Mouse (Mus musculus) kidney, postnatal 0 days (tissue): ENCODE data around the gene Slc38a2. TPM values are rescaled to one million over a fixed set of nuclear protein-coding genes. Genes with fewer than 3 reads are reported as not detected.

Experiments used
- ATAC-seq: fragments of 200-750 bp; cut with Nextera tagmentation; replicated peaks from 2 replicates; pipeline ENCODE4 v1.8.0; 2017; ENCODE audit warnings: low read depth, moderate number of reproducible peaks, moderate TSS enrichment, moderate library complexity; ENCODE audit not compliant: low FRiP score
- DNase-seq: peaks from one replicate; pipeline ENCODE4 v3.0.0-alpha.2; 2016; ENCODE audit warnings: low spot score
- H3K27ac ChIP-seq: fragments of 300-500 bp; sonication (generic); 2 replicates; pipeline ENCODE4 v1.5.1; 2014; ENCODE audit warnings: mild to moderate bottlenecking
- H3K27me3 ChIP-seq: fragments of 300-500 bp; sonication (generic); 2 replicates; pipeline ENCODE4 v1.6.1; 2014; ENCODE audit warnings: low read length, mixed read lengths; ENCODE audit not compliant: insufficient read depth
- H3K36me3 ChIP-seq: fragments of 300-500 bp; sonication (generic); 2 replicates; pipeline ENCODE4 v1.6.1; 2014; ENCODE audit warnings: low read length, mixed read lengths; ENCODE audit not compliant: insufficient read depth
- H3K4me1 ChIP-seq: fragments of 300-500 bp; sonication (generic); replicated peaks from 2 replicates; pipeline ENCODE4 v1.6.1; 2014; ENCODE audit warnings: antibody characterized with exemption, low read length, mixed read lengths; ENCODE audit not compliant: insufficient read depth
- H3K4me2 ChIP-seq: fragments of 300-500 bp; sonication (generic); 2 replicates; pipeline ENCODE4 v1.6.1; 2014; ENCODE audit warnings: mild to moderate bottlenecking, low read length, moderate library complexity, mixed read lengths
- H3K4me3 ChIP-seq: fragments of 300-500 bp; sonication (generic); replicated peaks from 2 replicates; pipeline ENCODE4 v1.5.1; 2014; ENCODE audit warnings: low read depth, low read length
- H3K9ac ChIP-seq: fragments of 300-500 bp; sonication (generic); 2 replicates; pipeline ENCODE4 v1.6.1; 2014; ENCODE audit warnings: low read depth, low read length
- H3K9me3 ChIP-seq: fragments of 300-500 bp; sonication (generic); replicated peaks from 2 replicates; pipeline ENCODE4 v1.6.1; 2016; ENCODE audit warnings: low read length, inconsistent platforms, mixed read lengths
- CTCF ChIP-seq: IDR thresholded peaks from 2 replicates; pipeline ENCODE4 v1.5.1; 2016; ENCODE audit warnings: antibody characterized with exemption, low read depth, mild to moderate bottlenecking, moderate library complexity
- WGBS: fragments of 180-500 bp; shearing (Covaris S2); extraction: QIAGEN DNeasy Blood & Tissue Kit; methylation state at CpG from one replicate; pipeline ENCODE4 v1.1.7; 2014; 5-methylcytosine and 5-hydroxymethylcytosine counted together
- polyA plus RNA-seq: library from polyadenylated mRNA; unstranded; fragments of >200 nt; fragmentation: Nextera tagmentation; extraction: Ambion mirVana; gene quantifications from 2 replicates; pipeline ENCODE4 v1.2.1, GENCODE M21; 2015

The Slc38a2 gene
- 111 and 113 TPM in 2 replicates for polyA plus RNA-seq

GRCm38 (mm10) chr15:96699521-96700511, at the start of gene Slc38a2:
Gene Slc38a2 (minus strand): TSS chr15:96699730.
- ATAC-seq, result peak; percentile 78
- peak within 1 kb of the TSS; percentile 79 for H3K4me2 ChIP-seq

GRCm38 (mm10) chr15:96749101-96749500, 49.6 kb upstream of the Slc38a2 start:
- no peaks in the 10 kb centered on the region for H3K27me3 ChIP-seq
- H3K4me2 ChIP-seq, result no peak overlapping the region
- DNase-seq, result no peak
- no peaks in the 10 kb centered on the region for H3K4me1 ChIP-seq
- no peak for TF ChIP-seq CTCF
- H3K9ac ChIP-seq, result no peak overlapping the region
- 54% methylated on average over 10 of the region's 10 CpGs for WGBS
- H3K27ac ChIP-seq, result 0 out of 2 replicates have a peak overlapping the region, but pooled peaks have one; percentile 27
- H3K4me3 ChIP-seq, result no peak overlapping the region
- no peaks in the 10 kb centered on the region for H3K36me3 ChIP-seq
- H3K9me3 ChIP-seq, result 0 out of 2 replicates have a peak, but pooled peaks cover 3% of the 10 kb centered on the region
- no peak for ATAC-seq

More at GRCm38 (mm10) chr15:96699521-96700511, at the start of gene Slc38a2:
- H3K27ac ChIP-seq, result peak within 1 kb of the TSS; percentile 99
- TF ChIP-seq CTCF, result peak; percentile 60
- peak; percentile 93 for DNase-seq
- peak within 1 kb of the TSS; percentile 96 for H3K4me3 ChIP-seq
- peaks cover 14% of the 10 kb centered on the region; the same call in 1 of the 2 replicates for H3K36me3 ChIP-seq
- under 1% methylated on average over 74 of the region's 76 CpGs for whole genome bisulfite sequencing
- H3K9ac ChIP-seq, result peak within 1 kb of the TSS; percentile 99
- no peaks in the 10 kb centered on the region for H3K27me3 ChIP-seq
- H3K9me3 ChIP-seq, result no peaks in the 10 kb centered on the region
- 0 out of 2 replicates have a peak, but pooled peaks cover 6% of the 10 kb centered on the region for H3K4me1 ChIP-seq

GRCm38 (mm10) chr15:96747551-96747950, 48.0 kb upstream of the Slc38a2 start:
- H3K4me1 ChIP-seq, result no peaks in the 10 kb centered on the region
- no peak overlapping the region for H3K27ac ChIP-seq
- no peak for ATAC-seq
- H3K27me3 ChIP-seq, result no peaks in the 10 kb centered on the region
- H3K4me3 ChIP-seq, result no peak overlapping the region
- no peak overlapping the region for H3K9ac ChIP-seq
- no peak for DNase-seq
- WGBS, result 68% methylated on average over 11 of the region's 11 CpGs
- 0 out of 2 replicates have a peak, but pooled peaks cover 3% of the 10 kb centered on the region for H3K9me3 ChIP-seq
- no peak overlapping the region for H3K4me2 ChIP-seq
- no peaks in the 10 kb centered on the region for H3K36me3 ChIP-seq
- no peak for TF ChIP-seq CTCF

DNA sequence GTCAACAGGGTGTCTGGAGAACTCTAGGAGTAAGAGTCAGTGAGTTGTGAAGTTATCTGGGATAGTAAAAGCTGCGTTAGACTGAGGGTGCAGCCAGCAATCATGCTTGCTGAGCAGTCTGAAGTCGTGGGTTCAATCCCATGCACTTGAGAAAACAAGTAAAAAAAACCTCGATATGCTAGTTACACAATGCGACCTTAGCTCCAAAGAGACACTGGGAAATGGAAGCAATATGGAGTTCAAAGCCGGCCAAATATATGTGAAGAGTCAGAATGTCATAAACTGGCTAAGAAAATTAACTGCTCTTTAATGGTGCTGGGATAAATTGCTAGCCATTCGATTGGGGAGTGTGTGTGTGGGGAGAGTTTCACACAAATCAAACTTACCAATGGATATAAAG, 47.5 kb upstream of the Slc38a2 start:
- H3K4me1 ChIP-seq, result no peaks in the 10 kb centered on the region
- H3K4me2 ChIP-seq, result no peak overlapping the region
- H3K4me3 ChIP-seq, result no peak overlapping the region
- H3K9ac ChIP-seq, result no peak overlapping the region
- TF ChIP-seq CTCF, result no peak
- 69% methylated on average over 6 of the region's 6 CpGs for WGBS
- no peak overlapping the region for H3K27ac ChIP-seq
- H3K36me3 ChIP-seq, result no peaks in the 10 kb centered on the region
- DNase-seq (no peak), ATAC-seq (no peak)
- 0 out of 2 replicates have a peak, but pooled peaks cover 3% of the 10 kb centered on the region for H3K9me3 ChIP-seq
- no peaks in the 10 kb centered on the region for H3K27me3 ChIP-seq

DNA sequence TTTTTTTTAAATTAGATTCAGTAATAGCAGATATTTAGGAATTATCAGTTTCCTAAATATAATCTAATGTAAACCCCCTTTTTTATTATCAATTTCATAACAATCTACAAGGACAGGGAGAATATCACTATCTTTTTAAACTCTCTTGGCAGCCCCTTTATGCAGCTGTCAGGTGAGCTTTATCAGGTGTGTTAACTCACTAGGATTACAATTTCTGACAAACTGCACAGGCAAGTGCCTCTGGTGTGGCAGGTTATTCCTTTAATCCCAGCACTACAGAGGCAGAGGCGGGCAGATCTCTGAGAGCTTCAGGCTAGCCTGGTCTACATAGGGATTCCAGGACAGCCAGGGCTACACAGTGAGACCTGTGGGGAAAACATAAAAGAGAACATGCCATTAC, 45.8 kb upstream of the Slc38a2 start:
- ATAC-seq (no peak), DNase-seq (no peak)

GRCm38 (mm10) chr15:96744882-96745296, 45.4 kb upstream of the Slc38a2 start:
- no peak overlapping the region for H3K9ac ChIP-seq
- no peaks in the 10 kb centered on the region for H3K36me3 ChIP-seq
- no peak overlapping the region for H3K27ac ChIP-seq
- TF ChIP-seq CTCF, result no peak
- 0 out of 2 replicates have a peak, but pooled peaks cover 3% of the 10 kb centered on the region for H3K9me3 ChIP-seq
- no peaks in the 10 kb centered on the region for H3K27me3 ChIP-seq
- H3K4me2 ChIP-seq, result no peak overlapping the region
- DNase-seq (no peak), ATAC-seq (no peak)
- no peak overlapping the region for H3K4me3 ChIP-seq
- 89% methylated on average over 5 of the region's 5 CpGs for WGBS
- no peaks in the 10 kb centered on the region for H3K4me1 ChIP-seq

More for the DNA sequence above, 45.8 kb upstream of the Slc38a2 start:
- Histone ChIP-seq H3K4me2 (no peak overlapping the region), H3K4me1 (no peaks in the 10 kb centered on the region), H3K9me3 (0 out of 2 replicates have a peak, but pooled peaks cover 3% of the 10 kb centered on the region), H3K9ac (no peak overlapping the region), H3K27me3 (no peaks in the 10 kb centered on the region), H3K36me3 (no peaks in the 10 kb centered on the region), H3K27ac (no peak overlapping the region), H3K4me3 (no peak overlapping the region)
- no peak for TF ChIP-seq CTCF
- 96% methylated on average over 1 of the region's 1 CpGs for WGBS
